Mouse (Mus musculus): ENCODE measurements around the gene Lmo7. TPM values are rescaled to one million over a fixed set of nuclear protein-coding genes. Genes with fewer than 3 reads are reported as not detected.

Gene Lmo7
- total RNA-seq, 2 experiments from 2014 or later = 87.9 to 89.7 TPM

- peak; percentile 44 to 54 for DNase-seq (ENCODE audit: low spot score in 2 of 2)
These were observed 201.1 kb downstream of the Lmo7 start for GRCm38 (mm10) chr14:101930576-101931447.

- no peak for DNase-seq (ENCODE audit: low spot score in 2 of 2)
These were observed 201.6 kb downstream of the Lmo7 start for GRCm38 (mm10) chr14:101931448-101931750.

DNA sequence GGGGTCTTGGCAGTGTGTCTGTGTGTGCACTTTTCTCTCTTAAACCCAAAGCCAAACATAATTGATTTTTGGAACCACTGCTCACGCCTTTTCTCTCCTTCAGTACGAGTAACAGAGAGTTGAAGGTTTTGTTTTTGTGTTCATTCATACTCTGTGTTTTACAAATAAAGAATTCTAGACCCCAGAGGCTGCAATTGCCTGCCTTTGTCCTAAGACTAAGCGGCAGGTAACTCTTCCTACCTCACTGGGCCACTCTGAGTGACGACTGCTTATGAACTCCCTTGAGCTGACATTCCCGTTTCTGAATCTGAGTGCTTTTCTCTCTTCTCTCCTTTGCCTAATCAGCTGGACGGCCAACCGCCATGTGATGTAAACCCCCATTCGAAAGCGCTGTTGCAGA lies 203.8 kb downstream of the Lmo7 start:
- no peak for DNase-seq (ENCODE audit: low spot score in 2 of 2)

GRCm38 (mm10) chr14:101942971-101943370 lies 213.2 kb downstream of the Lmo7 start:
- DNase-seq (ENCODE audit: low spot score in 2 of 2) = peak; percentile 36 to 44

DNA sequence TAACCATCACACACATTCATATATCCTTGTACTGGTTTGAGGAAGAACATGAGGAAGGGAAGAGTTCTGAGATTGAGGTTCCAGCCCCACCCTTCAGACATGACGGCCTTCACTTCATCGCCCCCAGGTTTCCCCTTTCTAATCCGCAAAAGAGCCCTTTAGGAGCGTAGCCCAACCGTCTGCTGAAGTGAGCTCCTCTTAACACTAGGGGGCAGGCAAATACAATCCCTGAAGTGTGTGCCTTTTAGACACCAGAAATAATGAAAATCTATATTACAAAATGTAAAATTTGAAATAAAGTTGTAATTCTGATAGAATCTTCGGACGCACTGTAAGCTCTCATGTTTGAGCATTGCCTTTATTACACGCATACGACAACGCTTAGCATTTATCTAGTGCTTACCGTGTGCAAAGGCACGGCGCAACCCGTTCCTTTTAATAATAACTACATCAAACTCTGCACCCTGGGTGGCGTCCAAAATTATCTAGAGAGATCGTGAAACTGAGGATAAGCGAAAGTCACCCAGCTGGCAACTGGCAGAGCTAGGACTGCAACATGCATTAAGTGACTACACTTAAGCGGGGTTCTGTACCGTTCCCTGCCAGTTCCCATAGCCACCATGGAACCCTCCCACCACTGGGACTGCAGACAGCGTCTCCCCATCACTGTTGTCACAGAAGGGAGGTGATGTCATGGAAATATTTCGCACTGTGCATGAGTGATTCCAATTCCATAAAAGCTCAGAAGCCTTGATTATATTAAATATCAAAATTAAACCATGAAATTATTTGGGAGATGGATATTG lies 217.2 kb downstream of the Lmo7 start:
- DNase-seq (ENCODE audit: low spot score in 2 of 2) = peak; percentile 50 to 58

DNA sequence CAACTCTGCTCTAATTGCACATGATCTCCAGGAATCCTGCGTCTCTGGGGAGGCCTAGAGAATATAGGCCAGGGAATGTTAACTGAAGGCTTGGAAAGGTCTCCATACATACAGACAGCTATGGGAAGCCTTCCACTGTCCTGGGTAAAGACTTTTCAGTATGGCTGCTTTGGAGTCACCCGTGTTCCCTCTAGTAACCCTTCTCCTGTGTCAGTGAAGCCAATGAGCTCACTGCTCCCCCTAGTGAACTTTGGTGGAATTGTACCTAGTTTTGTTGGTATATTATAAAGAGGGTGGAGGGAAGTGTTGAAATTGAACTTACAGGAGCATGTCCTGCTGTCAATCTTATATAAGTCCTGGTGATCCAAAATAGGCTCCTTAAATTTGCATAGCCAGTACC lies 219.4 kb downstream of the Lmo7 start:
- DNase-seq (ENCODE audit: low spot score in 2 of 2) = peak in 1 of 2 experiments; percentile 50

GRCm38 (mm10) chr14:101951107-101951506 lies 221.3 kb downstream of the Lmo7 start:
- DNase-seq (ENCODE audit: low spot score in 2 of 2) = no peak

DNA sequence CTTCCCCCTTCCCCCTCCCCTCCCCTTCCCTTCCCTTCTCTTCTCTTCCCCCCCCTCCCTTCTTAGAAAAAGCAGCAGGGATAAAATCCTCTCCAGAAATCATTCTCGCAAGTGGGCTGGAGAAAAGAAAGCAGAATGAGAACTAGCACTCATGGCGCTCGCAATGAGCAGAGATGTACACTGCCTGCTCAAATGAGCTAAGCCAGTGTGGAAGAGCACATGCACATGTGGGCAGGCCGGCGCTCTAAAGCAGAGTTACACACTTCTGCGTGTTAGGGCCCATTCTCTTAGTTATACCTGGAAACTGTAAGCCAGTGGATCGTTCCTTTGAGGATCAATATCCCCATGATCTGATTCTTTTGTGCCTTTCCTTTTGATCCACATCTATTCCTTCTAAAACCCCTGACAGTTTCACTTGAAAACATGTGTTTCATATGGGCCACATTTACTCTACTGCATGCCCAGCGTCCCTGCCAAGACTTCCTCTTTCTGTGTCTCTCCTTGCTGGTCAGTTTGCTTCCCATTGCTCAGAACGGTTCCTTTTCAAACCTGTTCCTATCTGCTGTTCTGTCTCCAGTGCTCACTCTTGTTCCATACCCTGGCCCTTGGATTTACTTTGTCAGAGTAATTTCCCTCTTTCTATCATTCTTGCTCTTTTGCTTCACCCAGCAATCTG lies 224.2 kb downstream of the Lmo7 start:
- DNase-seq (ENCODE audit: low spot score in 2 of 2) = no peak

GRCm38 (mm10) chr14:101964381-101964780 lies 234.6 kb downstream of the Lmo7 start:
- no peak for DNase-seq (ENCODE audit: low spot score in 2 of 2)

GRCm38 (mm10) chr14:101964956-101965355 lies 235.2 kb downstream of the Lmo7 start:
- no peak for DNase-seq (ENCODE audit: low spot score in 2 of 2)

DNA sequence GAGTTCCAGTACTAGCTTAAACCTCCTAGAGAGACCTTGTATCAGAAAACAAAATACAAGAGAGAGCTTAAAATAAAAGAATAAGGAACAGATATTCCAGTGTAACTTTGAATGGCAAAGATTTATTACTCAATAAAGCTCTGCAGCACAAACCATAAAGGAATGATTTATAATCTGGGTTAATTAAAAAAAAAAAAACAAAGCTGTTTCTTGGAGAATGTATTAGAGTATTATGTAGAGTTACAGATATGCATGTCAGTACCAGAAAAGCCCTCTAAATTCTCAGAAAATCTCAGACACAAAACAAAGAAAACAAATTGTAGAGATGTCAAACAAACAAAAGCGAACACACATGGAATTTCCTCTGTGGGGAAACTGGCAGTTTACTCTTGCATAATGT lies 243.0 kb downstream of the Lmo7 start:
- no peak for DNase-seq (ENCODE audit: low spot score in 2 of 2)

- no peak for DNase-seq (ENCODE audit: low spot score in 2 of 2)
These were observed 243.4 kb downstream of the Lmo7 start for GRCm38 (mm10) chr14:101973171-101973570.

DNA sequence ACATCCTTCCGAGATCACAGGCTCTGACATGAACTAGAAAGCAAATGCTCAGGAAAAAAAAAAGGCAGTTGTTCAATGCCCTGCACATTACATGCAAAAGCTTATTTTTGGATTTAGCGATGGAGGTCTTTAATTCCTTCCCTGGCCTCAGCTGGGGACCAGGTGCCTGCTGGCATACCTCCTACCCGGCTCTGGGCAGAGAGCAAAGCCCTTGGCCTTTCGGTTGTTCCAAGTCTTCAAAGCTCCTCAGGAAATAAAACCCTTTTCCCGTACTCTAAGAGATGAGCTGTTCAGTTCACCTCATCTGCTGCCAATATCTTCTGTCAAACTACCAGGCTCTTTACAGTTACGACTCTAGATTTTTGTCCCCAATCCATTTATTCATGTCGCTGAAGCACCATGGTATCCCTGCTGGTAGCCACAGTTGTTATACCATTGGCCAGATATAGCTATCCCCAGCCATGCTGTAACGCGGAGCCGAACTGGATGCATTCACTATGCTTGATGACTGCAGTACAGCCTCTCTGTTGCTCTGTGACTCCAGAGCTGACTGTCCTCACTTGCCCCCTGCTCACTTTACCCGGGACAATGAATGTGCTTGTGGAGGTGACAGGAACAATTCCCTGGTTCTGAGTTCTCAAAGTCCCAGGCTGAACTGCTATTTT lies 246.4 kb downstream of the Lmo7 start:
- DNase-seq (ENCODE audit: low spot score in 2 of 2) = no peak

Other genes with a start within 250 kb of the Lmo7 start
- 10 to 100 TPM; 10.4 to 10.6 TPM for gene Tbc1d4, start 120.8 kb upstream of the Lmo7 start, total RNA-seq (2021)
- 10 to 100 TPM; 49.6 to 62.0 TPM for gene Commd6, start 89.3 kb upstream of the Lmo7 start, total RNA-seq (2021)
- gene Uchl3, start 76.0 kb upstream of the Lmo7 start, total RNA-seq (2021) = 10 to 100 TPM; 40.8 to 43.7 TPM
- gene Gm9922, start 143 bp upstream of the Lmo7 start, total RNA-seq (2021) = not detected